Mouse (Mus musculus) CH12.LX (cell line): ENCODE measurements at regions not wholly inside any gene's neighbourhood (a gene's known extent, or its start where the extent isn't known, plus 50 kb on each side); places are given as distances from the start of the nearest gene placed in this dataset.

Experiments used
- DNase-seq: peaks from one replicate; pipeline ENCODE4 v3.0.0-alpha.2; 2013; ENCODE audit errors: extremely low read depth
- H3K27ac ChIP-seq: 2 replicates; pipeline ENCODE4 v1.5.1; 2012; ENCODE audit warnings: low read depth, mild to moderate bottlenecking, control low read depth, moderate library complexity; ENCODE audit not compliant: insufficient read depth
- H3K27me3 ChIP-seq: replicated peaks from 2 replicates; pipeline ENCODE3; 2012; ENCODE audit warnings: inconsistent platforms
- H3K36me3 ChIP-seq, 2 experiments: replicated peaks in 1 of 2; 2 replicates each; pipeline versions ENCODE3 to v1.6.1; 2012; ENCODE audit warnings: inconsistent platforms in 1 of 2, low read length in 1 of 2, mild to moderate bottlenecking in 1 of 2, mixed read lengths in 1 of 2, moderate library complexity in 1 of 2; ENCODE audit not compliant: control insufficient read depth in 1 of 2, insufficient read depth in 1 of 2
- H3K4me1 ChIP-seq, 2 experiments: 2 replicates each; pipeline ENCODE4 v1.6.1; 2012; ENCODE audit warnings: inconsistent platforms in 1 of 2, moderate library complexity in 1 of 2; ENCODE audit not compliant: insufficient read depth in 2 of 2, control insufficient read depth in 1 of 2
- H3K4me2 ChIP-seq: 2 replicates; pipeline ENCODE4 v1.6.1; 2012; ENCODE audit warnings: low read depth, mild to moderate bottlenecking, control low read depth; ENCODE audit not compliant: poor library complexity, insufficient read depth, severe bottlenecking
- H3K4me3 ChIP-seq, 3 experiments: fragments of 150-350 bp in 1 of 3; sonication (generic) in 1 of 3; replicated peaks in 1 of 3; 2 replicates each; pipeline versions ENCODE3 to v1.5.1; 2011 to 2012; ENCODE audit warnings: low read depth in 2 of 3, low read length in 2 of 3, mild to moderate bottlenecking in 2 of 3, moderate library complexity in 2 of 3, control low read depth in 1 of 3, improper control_type of control experiment in 1 of 3, inconsistent platforms in 1 of 3, mixed read lengths in 1 of 3; ENCODE audit not compliant: poor library complexity in 1 of 3
- H3K79me2 ChIP-seq: replicated peaks from 2 replicates; pipeline ENCODE4 v1.6.1; 2012; ENCODE audit warnings: mild to moderate bottlenecking, moderate library complexity; ENCODE audit not compliant: control insufficient read depth, poor library complexity, insufficient read depth, severe bottlenecking; ENCODE audit errors: extremely low read depth
- H3K9ac ChIP-seq: 2 replicates; pipeline ENCODE4 v1.6.1; 2012; ENCODE audit warnings: low read depth, mild to moderate bottlenecking, control low read depth, moderate library complexity; ENCODE audit not compliant: insufficient read depth
- H3K9me3 ChIP-seq: replicated peaks from 2 replicates; pipeline ENCODE3; 2012; ENCODE audit warnings: low read length, inconsistent platforms, mixed read lengths
- E2F4 ChIP-seq: IDR thresholded peaks from 2 replicates; pipeline ENCODE4 v1.6.1; 2011; ENCODE audit warnings: low read depth, low read length, improper control_type of control experiment; ENCODE audit not compliant: insufficient replicate concordance
- EP300 ChIP-seq: IDR thresholded peaks from 2 replicates; pipeline ENCODE4 v1.6.1; 2011; ENCODE audit warnings: low read length, improper control_type of control experiment
- ETS1 ChIP-seq: conservative IDR thresholded peaks from 2 replicates; pipeline ENCODE4 v1.6.1; 2012; ENCODE audit warnings: low read depth, mild to moderate bottlenecking, inconsistent platforms, low read length, improper control_type of control experiment, moderate library complexity
- HCFC1 ChIP-seq: IDR thresholded peaks from 2 replicates; pipeline ENCODE4 v1.6.1; 2012; ENCODE audit warnings: low read depth, mild to moderate bottlenecking, inconsistent platforms, low read length, improper control_type of control experiment
- IRF4 ChIP-seq: IDR thresholded peaks from 2 replicates; pipeline ENCODE4 v1.6.1; 2014; ENCODE audit warnings: low read depth, mild to moderate bottlenecking, inconsistent platforms, low read length, improper control_type of control experiment
- JUND ChIP-seq: conservative IDR thresholded peaks from 2 replicates; pipeline ENCODE4 v1.6.1; 2011; ENCODE audit warnings: low read depth, low read length, improper control_type of control experiment
- MAX ChIP-seq: IDR thresholded peaks from 2 replicates; pipeline ENCODE4 v1.6.1; 2011; ENCODE audit warnings: low read length, improper control_type of control experiment
- MAZ ChIP-seq: IDR thresholded peaks from 2 replicates; pipeline ENCODE4 v1.6.1; 2012; ENCODE audit warnings: low read depth, mild to moderate bottlenecking, inconsistent platforms, low read length, improper control_type of control experiment, moderate library complexity
- MEF2A ChIP-seq: IDR thresholded peaks from 2 replicates; pipeline ENCODE4 v1.6.1; 2014; ENCODE audit warnings: low read depth, mild to moderate bottlenecking, inconsistent platforms, low read length, improper control_type of control experiment, borderline replicate concordance
- MYC ChIP-seq: IDR thresholded peaks from 2 replicates; pipeline ENCODE4 v1.6.1; 2011; ENCODE audit warnings: low read depth, mild to moderate bottlenecking, improper control_type of control experiment, low read length
- POLR2A ChIP-seq: IDR thresholded peaks from 2 replicates; pipeline ENCODE4 v1.6.1; 2011; ENCODE audit warnings: low read depth, mild to moderate bottlenecking, improper control_type of control experiment, low read length
- POLR2AphosphoS2 ChIP-seq: IDR thresholded peaks from 2 replicates; pipeline ENCODE4 v1.6.1; 2011; ENCODE audit warnings: low read depth, low read length, improper control_type of control experiment
- RAD21 ChIP-seq: IDR thresholded peaks from 2 replicates; pipeline ENCODE4 v1.6.1; 2011; ENCODE audit warnings: low read depth, mild to moderate bottlenecking, low read length, improper control_type of control experiment, moderate library complexity
- SIN3A ChIP-seq: IDR thresholded peaks from 2 replicates; pipeline ENCODE4 v1.6.1; 2012; ENCODE audit warnings: low read length, improper control_type of control experiment, inconsistent platforms
- TBP ChIP-seq: conservative IDR thresholded peaks from 2 replicates; pipeline ENCODE4 v1.6.1; 2011; ENCODE audit warnings: low read depth, low read length, improper control_type of control experiment
- TCF12 ChIP-seq: IDR thresholded peaks from 2 replicates; pipeline ENCODE4 v1.6.1; 2014; ENCODE audit warnings: low read depth, mild to moderate bottlenecking, inconsistent platforms, low read length, improper control_type of control experiment
- USF1 ChIP-seq: IDR thresholded peaks from 2 replicates; pipeline ENCODE4 v1.6.1; 2014; ENCODE audit warnings: low read depth, mild to moderate bottlenecking, inconsistent platforms, low read length, improper control_type of control experiment
- USF2 ChIP-seq: conservative IDR thresholded peaks from 2 replicates; pipeline ENCODE4 v1.6.1; 2011; ENCODE audit warnings: low read depth, low read length, improper control_type of control experiment
- ZKSCAN1 ChIP-seq: IDR thresholded peaks from 2 replicates; pipeline ENCODE4 v1.6.1; 2012; ENCODE audit warnings: low read depth, inconsistent platforms, low read length, improper control_type of control experiment, borderline replicate concordance
- ZNF384 ChIP-seq: IDR thresholded peaks from 2 replicates; pipeline ENCODE4 v1.6.1; 2012; ENCODE audit warnings: low read depth, low read length, improper control_type of control experiment, inconsistent platforms
- dilution Hi-C: fragments of 300-500 bp; cut with MboI; formaldehyde crosslinking; loops from 2 replicates; pipeline ENCODE4 v1.14.3; 2020; ENCODE audit warnings: low sequenced_read_pairs; ENCODE audit not compliant: extremely low pct_unique_long_range_greater_than_20kb, extremely low pct_ligation_motif_present
- in situ Hi-C: fragments of 300-500 bp; cut with MboI; formaldehyde crosslinking; loops from 3 replicates; pipeline ENCODE4 v1.14.3; 2019; ENCODE audit warnings: low sequenced_read_pairs, low pct_ligation_motif_present, low pct_unique_long_range_greater_than_20kb, mixed read lengths

GRCm38 (mm10) chr14:46302601-46303000, 76.6 kb upstream of the Gm15217 start:
- Histone ChIP-seq H3K4me2 (no peak overlapping the region), H3K4me1 (peaks cover 0 to 4% of the 10 kb centered on the region in 2 experiments; a peak in 1 of 4 replicates), H3K27me3 (no peaks in the 10 kb centered on the region), H3K4me3 (no peak overlapping the region), H3K9me3 (no peaks in the 10 kb centered on the region), H3K79me2 (no peaks in the 10 kb centered on the region), H3K9ac (no peak overlapping the region), H3K27ac (no peak overlapping the region), H3K36me3 (no peaks in the 10 kb centered on the region)
- DNase-seq: no peak
- dilution Hi-C loops (no loop called here), in situ Hi-C loops (no loop called here)
- no peak for TF ChIP-seq MYC
- no peak for TF ChIP-seq HCFC1
- TF ChIP-seq MAX: no peak
- TF ChIP-seq TBP: no peak
- no peak for TF ChIP-seq ZKSCAN1
- TF ChIP-seq EP300: no peak
- TF ChIP-seq RAD21: no peak

GRCm38 (mm10) chr14:46305267-46305666, 73.9 kb upstream of the Gm15217 start:
- H3K27ac ChIP-seq: no peak overlapping the region
- H3K9ac ChIP-seq: no peak overlapping the region
- no peak overlapping the region for H3K4me2 ChIP-seq
- no peak for DNase-seq
- no peak overlapping the region for H3K4me3 ChIP-seq
- no peaks in the 10 kb centered on the region for H3K79me2 ChIP-seq
- H3K9me3 ChIP-seq: no peaks in the 10 kb centered on the region
- H3K4me1 ChIP-seq: peaks cover 0 to 4% of the 10 kb centered on the region in 2 experiments; a peak in 1 of 4 replicates
- TF ChIP-seq RAD21 (no peak), POLR2A (no peak), JUND (no peak), USF1 (no peak), ZNF384 (no peak), MAZ (no peak), E2F4 (no peak), HCFC1 (no peak), ZKSCAN1 (no peak), SIN3A (no peak), POLR2AphosphoS2 (no peak), TCF12 (no peak), MEF2A (no peak), USF2 (no peak), IRF4 (no peak), ETS1 (no peak)
- TF ChIP-seq, all 38 proteins: peak for 0
- in situ Hi-C loops (no loop called here), dilution Hi-C loops (no loop called here)
- H3K27me3 ChIP-seq: no peaks in the 10 kb centered on the region
- H3K36me3 ChIP-seq: no peaks in the 10 kb centered on the region
